Mouse (Mus musculus) CD4-positive, CD25-positive, alpha-beta regulatory T cell, adult 2 months (primary cell): ENCODE data around the gene Hist1h1t.

ENCODE experiments used
- DNase-seq: peaks from one replicate; pipeline ENCODE4 v3.0.0-alpha.2; 2012; ENCODE audit warnings: low read depth, low spot score

Gene Hist1h1t

GRCm38 (mm10) chr13:23737091-23737490 lies 41.5 kb downstream of the Hist1h1t start:
- DNase-seq: no peak

- peak; percentile 35 for DNase-seq
Observed at GRCm38 (mm10) chr13:23738041-23738440, 42.4 kb downstream of the Hist1h1t start.

GRCm38 (mm10) chr13:23738677-23739068 lies 43.1 kb downstream of the Hist1h1t start, which contains the start of gene Hist1h1c:
Gene Hist1h1c, plus strand, starts transcription at chr13:23738808.
- peak; percentile 93 for DNase-seq

GRCm38 (mm10) chr13:23739069-23739921 lies 43.7 kb downstream of the Hist1h1t start:
- DNase-seq: peak; percentile 93

- DNase-seq: peak; percentile 91
Observed at GRCm38 (mm10) chr13:23739922-23740252, 44.3 kb downstream of the Hist1h1t start.

- DNase-seq: no peak
Observed at GRCm38 (mm10) chr13:23740256-23740840, 44.7 kb downstream of the Hist1h1t start.

- DNase-seq: no peak
Observed at GRCm38 (mm10) chr13:23740910-23741309, 45.3 kb downstream of the Hist1h1t start.

- no peak for DNase-seq
Observed at GRCm38 (mm10) chr13:23742007-23742406, 46.4 kb downstream of the Hist1h1t start.

- DNase-seq: no peak
Observed at GRCm38 (mm10) chr13:23743215-23743614, 47.6 kb downstream of the Hist1h1t start.

- DNase-seq: no peak
Observed at GRCm38 (mm10) chr13:23743963-23744362, 48.3 kb downstream of the Hist1h1t start.

GRCm38 (mm10) chr13:23744421-23745380 lies 49.1 kb downstream of the Hist1h1t start:
- no peak for DNase-seq

- peak; percentile 91 for DNase-seq
Observed at GRCm38 (mm10) chr13:23745381-23746161, 50.0 kb downstream of the Hist1h1t start, which contains the start of gene Hist1h3c. Gene Hist1h3c, minus strand, starts transcription at chr13:23745602.
